Mouse (Mus musculus): ENCODE data around the gene Trim65.

GRCm38 (mm10) chr11:116161312-116161711 is 30.4 kb upstream of the Trim65 start:
- TF ChIP-seq MEF2A (IDR thresholded peaks at IDR 0.05; ENCODE audit: borderline replicate concordance, low read depth, low read length) (no peak), EP300 (IDR thresholded peaks at IDR 0.05; ENCODE audit: low read length) (no peak), MAFK (IDR thresholded peaks at IDR 0.05; ENCODE audit: insufficient replicate concordance, low read length) (no peak), RCOR1 (conservative IDR thresholded peaks at IDR 0.05; ENCODE audit: low read depth, low read length) (no peak), CHD2 (IDR thresholded peaks at IDR 0.05; ENCODE audit: low read length) (no peak), CTCF (conservative IDR thresholded peaks at IDR 0.05 in 1 of 2, IDR thresholded peaks at IDR 0.05 in 1 of 2; ENCODE audit: low read depth in 2 of 2, low read length in 2 of 2) (no peak), E2F4 (IDR thresholded peaks at IDR 0.05; ENCODE audit: insufficient replicate concordance, low read depth, low read length) (no peak), NELFE (IDR thresholded peaks at IDR 0.05; ENCODE audit: low read depth, low read length) (no peak), ZNF384 (IDR thresholded peaks at IDR 0.05; ENCODE audit: low read depth, low read length) (no peak)
